Mouse (Mus musculus): ENCODE data around the gene Deup1. TPM values are rescaled to one million over a fixed set of nuclear protein-coding genes. Genes with fewer than 3 reads are reported as not detected.

Deup1 gene
- under 1 TPM; 0.24 to 0.26 TPM for total RNA-seq (2021)
- long read RNA-seq, experiment 1, partial matches to known transcripts, result 0 of 1 reads
- long read RNA-seq, experiment 1, other reads (novel, unspliced or antisense), result 1 of 1 reads
- long read RNA-seq, experiment 2, partial matches to known transcripts, result 0 of 2 reads
- long read RNA-seq, experiment 2, other reads (novel, unspliced or antisense), result 2 of 2 reads

- peak; percentile 36 to 37 for DNase-seq
- intact Hi-C loops (cut with DNase I), result no loop called here
Observed at GRCm38 (mm10) chr9:15627785-15628287, at the start of gene Deup1. Gene Deup1, minus strand, starts transcription at chr9:15627933.

GRCm38 (mm10) chr9:15672251-15672650 is 44.5 kb upstream of the Deup1 start:
- DNase-seq, result no peak
- intact Hi-C loops (cut with DNase I), result no loop called here

- intact Hi-C loops (cut with DNase I), result no loop called here
- no peak for DNase-seq
Observed at GRCm38 (mm10) chr9:15670002-15670527, 42.3 kb upstream of the Deup1 start.

- DNase-seq, result no peak
Observed at GRCm38 (mm10) chr9:15669452-15669851, 41.7 kb upstream of the Deup1 start.

GRCm38 (mm10) chr9:15664606-15665005 is 36.9 kb upstream of the Deup1 start:
- intact Hi-C loops (cut with DNase I), result no loop called here
- no peak for DNase-seq

More at GRCm38 (mm10) chr9:15669452-15669851, 41.7 kb upstream of the Deup1 start:
- intact Hi-C loops (cut with DNase I), result no loop called here

GRCm38 (mm10) chr9:15659069-15659468 is 31.3 kb upstream of the Deup1 start:
- no peak for DNase-seq

GRCm38 (mm10) chr9:15658236-15658785 is 30.6 kb upstream of the Deup1 start:
- intact Hi-C loops (cut with DNase I), result no loop called here

More at GRCm38 (mm10) chr9:15659069-15659468, 31.3 kb upstream of the Deup1 start:
- intact Hi-C loops (cut with DNase I), result no loop called here

GRCm38 (mm10) chr9:15653036-15653435 is 25.3 kb upstream of the Deup1 start:
- DNase-seq, result no peak
- intact Hi-C loops (cut with DNase I), result no loop called here

More at GRCm38 (mm10) chr9:15658236-15658785, 30.6 kb upstream of the Deup1 start:
- no peak for DNase-seq

- intact Hi-C loops (cut with DNase I), result no loop called here
- DNase-seq, result no peak
Observed at GRCm38 (mm10) chr9:15649977-15650376, 22.2 kb upstream of the Deup1 start.

- intact Hi-C loops (cut with DNase I), result no loop called here
Observed at GRCm38 (mm10) chr9:15627384-15627783, 349 bp downstream of the Deup1 start.

GRCm38 (mm10) chr9:15624739-15625138 is 3.0 kb downstream of the Deup1 start:
- intact Hi-C loops (cut with DNase I), result no loop called here
- DNase-seq, result no peak

More at GRCm38 (mm10) chr9:15627384-15627783, 349 bp downstream of the Deup1 start:
- no peak for DNase-seq

- intact Hi-C loops (cut with DNase I), result no loop called here
- DNase-seq, result no peak
Observed at GRCm38 (mm10) chr9:15619767-15620166, 8.0 kb downstream of the Deup1 start.

- intact Hi-C loops (cut with DNase I), result no loop called here
- no peak for DNase-seq
Observed at GRCm38 (mm10) chr9:15619020-15619590, 8.6 kb downstream of the Deup1 start.

- intact Hi-C loops (cut with DNase I), result no loop called here
- no peak for DNase-seq
Observed at GRCm38 (mm10) chr9:15617061-15617460, 10.7 kb downstream of the Deup1 start.

- intact Hi-C loops (cut with DNase I), result no loop called here
Observed at GRCm38 (mm10) chr9:15616471-15616870, 11.3 kb downstream of the Deup1 start.

GRCm38 (mm10) chr9:15609280-15609930 is 18.3 kb downstream of the Deup1 start:
- no peak for DNase-seq
- intact Hi-C loops (cut with DNase I), result no loop called here

More at GRCm38 (mm10) chr9:15616471-15616870, 11.3 kb downstream of the Deup1 start:
- no peak for DNase-seq

GRCm38 (mm10) chr9:15607601-15608000 is 20.1 kb downstream of the Deup1 start:
- intact Hi-C loops (cut with DNase I), result no loop called here
- DNase-seq, result no peak

- intact Hi-C loops (cut with DNase I), result no loop called here
- no peak for DNase-seq
Observed at GRCm38 (mm10) chr9:15603156-15603555, 24.6 kb downstream of the Deup1 start.

- no peak for DNase-seq
- intact Hi-C loops (cut with DNase I), result no loop called here
Observed at GRCm38 (mm10) chr9:15600859-15601540, 26.7 kb downstream of the Deup1 start.

GRCm38 (mm10) chr9:15600156-15600858 is 27.4 kb downstream of the Deup1 start:
- intact Hi-C loops (cut with DNase I), result no loop called here
- no peak for DNase-seq

Data from heart, postnatal 14 days (tissue).